Mouse (Mus musculus): ENCODE measurements around the gene Rhov. TPM values are rescaled to one million over a fixed set of nuclear protein-coding genes. Genes with fewer than 3 reads are reported as not detected.

The Rhov gene
- polyA plus RNA-seq, 1 experiment from 2014 or later = 1.6 TPM

DNA sequence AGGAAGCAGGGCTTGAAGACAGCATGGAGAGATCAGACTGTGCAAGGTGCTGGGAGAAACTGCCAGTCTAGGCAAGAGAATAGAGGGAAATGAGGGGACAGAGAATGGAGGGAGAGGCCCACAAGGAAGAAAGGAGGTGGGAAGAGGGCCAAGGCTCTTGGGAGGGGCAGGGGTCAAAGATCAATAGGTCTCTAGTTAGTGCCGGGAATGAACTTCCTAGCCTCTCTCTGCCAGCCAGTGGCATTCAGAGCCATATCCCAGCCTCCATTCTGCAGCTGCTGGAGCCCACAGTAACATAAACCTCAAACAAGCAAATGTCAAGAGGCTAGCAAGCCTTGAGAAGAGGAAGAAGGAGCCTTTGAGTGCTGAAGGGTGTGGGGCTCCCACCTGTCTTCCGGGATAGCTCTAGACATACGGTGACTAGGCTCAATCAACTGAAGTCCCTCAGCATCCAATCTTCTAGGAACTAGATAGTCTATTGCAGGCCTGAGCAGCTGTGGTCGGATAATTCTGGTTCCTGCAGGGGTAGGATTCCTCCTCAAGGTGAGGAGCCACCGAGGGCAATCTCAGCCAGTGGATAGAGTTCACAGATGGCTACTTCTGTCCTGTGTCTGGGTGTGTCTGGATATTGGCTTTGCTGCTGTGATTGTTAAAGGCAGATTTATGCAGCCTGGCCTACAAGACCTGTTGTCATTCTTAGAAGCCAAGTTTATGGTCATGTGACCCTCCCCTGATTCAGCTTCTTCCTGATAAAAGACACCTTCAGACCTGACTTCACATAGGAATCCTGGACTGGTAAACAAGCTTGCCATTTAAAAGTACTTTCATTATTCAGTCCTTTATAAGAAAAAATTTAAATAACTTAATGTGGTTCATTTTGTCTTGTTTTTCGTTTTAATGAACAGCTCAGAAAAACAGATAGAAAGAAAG lies 41.0 kb downstream of the Rhov start, which contains the start of gene Ppp1r14d:
Gene Ppp1r14d, minus strand, starts transcription at position 132 of the 930 bp plus-strand sequence.
- ATAC-seq (ENCODE audit: borderline replicate concordance, extremely low read depth, low FRiP score, low TSS enrichment) = no peak
- no peak within 1 kb of the TSS for H3K4me2 ChIP-seq
- no peaks in the 10 kb centered on the region for H3K4me1 ChIP-seq
- H3K4me3 ChIP-seq = no peak within 1 kb of the TSS
- H3K27ac ChIP-seq = no peak within 1 kb of the TSS
- peaks cover 2% of the 10 kb centered on the region for H3K27me3 ChIP-seq
- no peaks in the 10 kb centered on the region for H3K9me3 ChIP-seq
- H3K36me3 ChIP-seq = no peaks in the 10 kb centered on the region
- no peak within 1 kb of the TSS for H3K9ac ChIP-seq
- WGBS = 63% methylated on average over 6 of the region's 6 CpGs

Other genes starting within 250 kb of the Rhov start
- gene Ccdc32, start 241.9 kb downstream of the Rhov start, polyA plus RNA-seq (2015; fragmentation: Nextera tagmentation; extraction: Ambion mirVana) = 22.7 and 24.3 TPM in 2 replicates
- 3.3 and 4.1 TPM in 2 replicates for gene Rpusd2, start 236.5 kb downstream of the Rhov start, polyA plus RNA-seq (2015; fragmentation: Nextera tagmentation; extraction: Ambion mirVana)
- 64.0 and 70.3 TPM in 2 replicates for gene Knl1, start 224.2 kb downstream of the Rhov start, polyA plus RNA-seq (2015; fragmentation: Nextera tagmentation; extraction: Ambion mirVana)
- gene Rad51, start 158.5 kb downstream of the Rhov start, polyA plus RNA-seq (2015; fragmentation: Nextera tagmentation; extraction: Ambion mirVana) = 57.4 and 61.5 TPM in 2 replicates
- 36.9 and 37.9 TPM in 2 replicates for gene Rmdn3, start 114.2 kb downstream of the Rhov start, polyA plus RNA-seq (2015; fragmentation: Nextera tagmentation; extraction: Ambion mirVana)
- 22.1 and 28.6 TPM in 2 replicates for gene Gchfr, start 103.5 kb downstream of the Rhov start, polyA plus RNA-seq (2015; fragmentation: Nextera tagmentation; extraction: Ambion mirVana)
- 0.45 and 0.48 TPM in 2 replicates for gene Gm14137, start 96.8 kb downstream of the Rhov start, polyA plus RNA-seq (2015; fragmentation: Nextera tagmentation; extraction: Ambion mirVana)
- 42.6 and 53.4 TPM in 2 replicates for gene Zfyve19, start 62.7 kb downstream of the Rhov start, polyA plus RNA-seq (2015; fragmentation: Nextera tagmentation; extraction: Ambion mirVana)
- gene Dnajc17, start 62.5 kb downstream of the Rhov start, polyA plus RNA-seq (2015; fragmentation: Nextera tagmentation; extraction: Ambion mirVana) = 18.8 and 19.5 TPM in 2 replicates
- gene Ppp1r14d, start 41.4 kb downstream of the Rhov start, polyA plus RNA-seq (2015; fragmentation: Nextera tagmentation; extraction: Ambion mirVana) = 0.49 and 0.79 TPM in 2 replicates
- 30.6 and 31.9 TPM in 2 replicates for gene Spint1, start 33.9 kb downstream of the Rhov start, polyA plus RNA-seq (2015; fragmentation: Nextera tagmentation; extraction: Ambion mirVana)
- gene Vps18, start 17.5 kb upstream of the Rhov start, polyA plus RNA-seq (2015; fragmentation: Nextera tagmentation; extraction: Ambion mirVana) = 18.3 and 19.1 TPM in 2 replicates
- 13.6 and 14.7 TPM in 2 replicates for gene Dll4, start 54.5 kb upstream of the Rhov start, polyA plus RNA-seq (2015; fragmentation: Nextera tagmentation; extraction: Ambion mirVana)
- 0.59 and 1.1 TPM in 2 replicates for gene Chac1, start 80.0 kb upstream of the Rhov start, polyA plus RNA-seq (2015; fragmentation: Nextera tagmentation; extraction: Ambion mirVana)
- 3.7 and 4.3 TPM in 2 replicates for gene Ino80, start 206.4 kb upstream of the Rhov start, polyA plus RNA-seq (2015; fragmentation: Nextera tagmentation; extraction: Ambion mirVana)